Mouse (Mus musculus) myocyte (in vitro differentiated cells): Measurements from ENCODE around the gene Slc5a1.

Experiments
- CEBPB ChIP-seq: IDR thresholded peaks from 2 replicates; pipeline ENCODE4 v1.6.1; 2011; ENCODE audit warnings: mild to moderate bottlenecking, moderate library complexity; ENCODE audit not compliant: poor library complexity, insufficient read depth, severe bottlenecking
- E2F4 ChIP-seq: IDR thresholded peaks from one replicate; pipeline ENCODE4 v1.6.1; 2011; ENCODE audit warnings: mild to moderate bottlenecking, control low read depth, moderate library complexity; ENCODE audit not compliant: insufficient read depth
- MAX ChIP-seq: IDR thresholded peaks from one replicate; pipeline ENCODE4 v1.6.1; 2011; ENCODE audit warnings: low read depth, mild to moderate bottlenecking, control low read depth
- POLR2A ChIP-seq: IDR thresholded peaks from one replicate; pipeline ENCODE4 v1.6.1; 2011; ENCODE audit warnings: low read depth, mild to moderate bottlenecking, control low read depth, moderate library complexity; ENCODE audit not compliant: insufficient read length
- USF1 ChIP-seq: IDR thresholded peaks from one replicate; pipeline ENCODE4 v1.6.1; 2011; ENCODE audit warnings: low read depth, mild to moderate bottlenecking, control low read depth, moderate library complexity

GRCm38 (mm10) chr5:33142790-33143455 lies 38.9 kb downstream of the Slc5a1 start:
- TF ChIP-seq E2F4 (no peak), POLR2A (no peak), USF1 (no peak), MAX (no peak), CEBPB (no peak)
